Mouse (Mus musculus) spleen, postnatal 10 days (tissue): ENCODE data around the gene Kdelr2.
A peak's percentile ranks its signal among the peaks of the same experiment; 100 is the strongest.

ENCODE experiments used
- DNase-seq, 2 experiments: peaks; one replicate each; pipeline ENCODE4 v3.0.0; 2021 to 2022; ENCODE audit warnings: low spot score in 2 of 2

Gene Kdelr2

GRCm38 (mm10) chr5:143470421-143471164 lies 67.0 kb downstream of the Kdelr2 start:
- peak; percentile 16 to 64 for DNase-seq

GRCm38 (mm10) chr5:143471165-143471546 lies 67.5 kb downstream of the Kdelr2 start:
- no peak for DNase-seq
